Mouse (Mus musculus) cerebral cortex, adult 2 months (tissue): Measurements from ENCODE around the gene Prr9.

Experiments used
- WGBS: fragments of 180-500 bp; shearing (Covaris S2); methylation state at CpG from one replicate; pipeline ENCODE4 v1.1.7; 2018; 5-methylcytosine and 5-hydroxymethylcytosine counted together

Gene Prr9

GRCm38 (mm10) chr3:92123847-92124246 lies at the start of gene Prr9:
Gene Prr9, minus strand, starts transcription at chr3:92123947.
- WGBS = 84% methylated on average over 5 of the region's 5 CpGs

DNA sequence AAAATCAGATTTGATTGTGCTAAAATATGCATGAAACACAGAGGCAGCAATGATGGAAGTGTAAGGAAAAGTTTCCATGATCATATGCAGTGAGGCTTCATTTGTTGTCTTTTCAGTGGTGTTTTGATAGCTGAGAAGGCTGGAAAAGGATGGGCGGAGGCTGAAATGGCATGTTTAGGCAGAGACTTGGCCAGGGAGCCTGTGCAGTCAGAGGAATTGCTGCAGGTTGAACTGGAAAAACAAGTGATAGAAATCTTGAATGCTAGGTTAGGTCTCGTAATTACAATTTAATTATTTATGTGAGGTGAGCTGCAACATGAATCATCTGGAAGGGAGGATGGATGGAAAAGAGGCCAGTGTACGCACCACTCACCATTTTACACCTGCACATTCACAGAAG lies 46.1 kb upstream of the Prr9 start:
- WGBS = 82% methylated on average over 3 of the region's 3 CpGs

GRCm38 (mm10) chr3:92150631-92151277 lies 27.0 kb upstream of the Prr9 start:
- 21% methylated on average over 8 of the region's 8 CpGs for WGBS

DNA sequence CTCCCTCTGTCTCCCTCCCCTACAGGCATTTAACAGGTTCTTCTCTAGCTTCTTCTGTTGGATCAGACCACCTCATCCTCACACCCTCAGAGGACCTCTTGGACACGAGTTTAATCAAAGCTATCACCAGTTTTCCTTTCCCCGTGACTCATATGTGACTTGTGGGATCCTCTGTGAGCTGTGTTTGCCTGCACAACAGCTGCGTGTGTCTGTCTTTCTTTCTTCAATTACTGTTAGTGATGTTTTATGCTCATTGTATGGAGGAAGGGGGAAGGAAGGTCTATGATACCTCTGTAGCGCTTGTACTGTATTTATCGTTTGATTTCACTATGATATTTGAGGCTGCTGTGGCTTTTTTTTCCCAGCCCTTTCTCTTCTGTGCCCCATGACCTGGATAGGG lies 24.2 kb upstream of the Prr9 start:
- 83% methylated on average over 5 of the region's 5 CpGs for WGBS

- WGBS = 54% methylated on average over 2 of the region's 2 CpGs
Measured at GRCm38 (mm10) chr3:92147420-92147819, 23.7 kb upstream of the Prr9 start.

- 70% methylated on average over 1 of the region's 1 CpGs for WGBS
Measured at GRCm38 (mm10) chr3:92142644-92143043, 18.9 kb upstream of the Prr9 start, which contains the start of gene Lelp1. Gene Lelp1, minus strand, starts transcription at chr3:92142744.

DNA sequence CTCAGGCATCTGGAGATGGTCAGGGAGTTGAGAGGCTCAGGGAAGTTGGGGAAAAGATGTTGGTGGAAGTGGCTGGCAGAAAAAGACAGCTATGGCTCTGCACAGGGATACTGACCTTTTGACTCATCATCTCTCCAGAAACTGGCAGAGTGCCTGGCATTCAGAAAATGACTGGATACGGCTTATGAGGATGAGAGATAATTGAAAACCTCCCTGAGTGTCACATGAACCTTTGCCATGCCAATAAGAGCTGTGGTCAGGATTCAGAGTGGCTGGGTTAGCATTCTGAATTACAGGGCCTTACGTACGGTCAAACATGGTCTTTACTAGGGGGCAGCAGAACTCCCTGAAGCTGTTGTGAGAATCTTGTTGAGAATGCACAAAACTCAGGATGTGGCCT lies 2.8 kb downstream of the Prr9 start:
- WGBS = 83% methylated on average over 3 of the region's 3 CpGs

- WGBS = 36% methylated on average over 3 of the region's 3 CpGs
Measured at GRCm38 (mm10) chr3:92117930-92118329, 5.8 kb downstream of the Prr9 start.

DNA sequence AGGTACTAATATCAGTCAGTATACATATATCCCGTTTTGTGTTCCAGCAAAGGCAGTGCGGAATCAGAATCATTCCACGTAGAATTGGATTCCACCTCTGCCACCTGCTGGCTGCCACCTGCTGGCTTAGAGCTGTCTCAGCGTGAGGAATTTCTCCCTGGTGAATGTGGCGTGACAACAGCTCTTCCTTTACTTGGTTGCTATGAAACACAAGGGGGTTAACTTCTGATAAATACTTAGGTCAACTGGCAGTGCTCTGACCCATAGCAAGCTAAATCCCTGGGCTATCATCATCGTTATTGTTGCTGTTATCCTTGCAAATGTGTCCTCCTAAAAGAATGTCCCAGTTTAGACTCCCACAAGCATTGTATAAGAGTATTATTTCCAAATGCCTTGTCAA lies 17.2 kb downstream of the Prr9 start:
- 12% methylated on average over 6 of the region's 6 CpGs for WGBS

GRCm38 (mm10) chr3:92083042-92083441 lies 40.7 kb downstream of the Prr9 start, which contains the start of gene Lor:
Gene Lor, minus strand, starts transcription at chr3:92083142.
- WGBS = 88% methylated on average over 2 of the region's 2 CpGs

DNA sequence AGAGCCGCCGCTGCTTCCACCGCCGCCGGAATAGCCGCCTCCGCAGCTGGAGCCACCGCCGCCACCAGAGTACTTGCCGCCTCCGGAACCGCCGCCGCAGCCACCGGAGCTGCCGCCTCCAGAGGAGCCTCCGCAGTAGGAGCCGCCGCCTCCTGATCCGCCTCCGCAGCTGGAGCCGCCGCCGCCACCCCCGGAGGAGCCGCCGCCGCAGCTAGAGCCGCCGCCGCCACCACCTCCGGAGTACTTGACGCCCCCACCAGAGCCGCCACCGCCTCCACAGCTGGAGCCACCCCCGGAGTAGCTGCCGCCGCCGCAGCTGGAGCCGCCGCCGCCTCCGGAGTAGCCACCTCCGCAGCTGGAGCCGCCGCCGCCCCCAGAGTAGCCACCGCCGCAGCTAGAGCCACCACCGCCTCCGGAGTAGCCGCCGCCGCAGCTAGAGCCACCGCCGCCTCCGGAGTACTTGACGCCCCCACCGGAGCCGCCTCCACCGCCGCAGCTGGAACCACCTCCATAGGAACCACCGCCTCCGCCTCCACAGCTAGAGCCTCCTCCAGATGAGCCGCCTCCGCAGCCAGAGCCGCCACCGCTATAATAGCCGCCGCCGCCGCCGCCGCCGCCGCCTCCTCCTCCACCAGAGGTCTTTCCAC lies 42.3 kb downstream of the Prr9 start:
- under 1% methylated on average over 75 of the region's 76 CpGs for WGBS

DNA sequence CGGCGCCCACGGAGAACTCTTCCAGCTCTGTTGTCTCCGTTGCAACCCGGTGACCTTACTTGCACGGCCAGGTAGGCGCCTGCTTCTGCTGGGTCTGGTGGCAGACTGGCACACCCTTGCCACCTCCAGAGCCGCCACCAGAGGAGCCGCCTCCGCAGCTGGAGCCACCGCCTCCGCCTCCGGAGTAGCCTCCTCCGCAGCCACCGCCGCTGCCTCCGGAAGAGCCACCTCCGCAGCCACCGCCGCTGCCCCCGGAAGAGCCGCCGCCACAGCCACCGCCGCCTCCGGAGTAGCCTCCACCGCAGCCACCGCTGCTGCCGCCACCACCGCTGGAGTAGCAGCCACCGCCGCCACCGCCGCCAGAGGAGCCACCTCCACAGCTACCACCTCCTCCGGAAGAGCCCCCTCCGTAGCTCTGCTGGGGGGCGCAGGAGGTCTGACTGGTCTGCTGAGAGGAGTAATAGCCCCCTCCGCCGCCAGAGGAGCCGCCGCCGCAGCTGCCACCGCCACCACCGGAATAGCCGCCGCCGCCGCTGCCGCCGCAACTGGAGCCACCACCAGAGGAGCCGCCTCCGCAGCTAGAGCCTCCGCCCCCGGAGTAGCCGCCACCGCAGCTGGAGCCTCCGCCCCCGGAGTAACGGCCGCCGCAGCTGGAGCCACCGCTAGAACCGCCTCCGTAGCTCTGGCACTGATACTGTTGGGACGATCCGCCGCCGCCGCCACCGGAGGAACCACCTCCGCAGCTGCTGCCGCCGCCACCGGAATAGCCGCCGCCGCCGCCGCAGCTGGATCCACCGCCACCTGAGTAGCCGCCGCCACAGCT lies 43.1 kb downstream of the Prr9 start:
- 1% methylated on average over 77 of the region's 82 CpGs for WGBS
